Mouse (Mus musculus): ENCODE measurements around the gene Spata45. TPM values are rescaled to one million over a fixed set of nuclear protein-coding genes. Genes with fewer than 3 reads are reported as not detected.
A peak's percentile ranks its signal among the peaks of the same experiment; 100 is the strongest.

Gene Spata45
- polyA plus RNA-seq, 1 experiment from 2014 or later: not detected

- Histone ChIP-seq H3K36me3 (ENCODE audit: control insufficient read depth, insufficient read depth, low read length) (no peaks in the 10 kb centered on the region), H3K9ac (ENCODE audit: low read length) (no peak overlapping the region), H3K4me1 (ENCODE audit: control insufficient read depth, insufficient read depth, low read length) (no peaks in the 10 kb centered on the region), H3K4me2 (ENCODE audit: low read length) (no peak overlapping the region), H3K27ac (ENCODE audit: low read depth, low read length) (no peak overlapping the region), H3K4me3 (ENCODE audit: low read depth, low read length) (no peak overlapping the region), H3K9me3 (replicated peaks; ENCODE audit: control insufficient read depth, low read length) (no peaks in the 10 kb centered on the region), H3K27me3 (replicated peaks; ENCODE audit: control insufficient read depth, insufficient read depth, low read length) (no peaks in the 10 kb centered on the region)
- DNase-seq (ENCODE audit: low spot score) (no peak), ATAC-seq (no peak)
- 74% methylated on average over 8 of the region's 8 CpGs for WGBS
Measured at GRCm38 (mm10) chr1:191054870-191055532, 18.6 kb downstream of the Spata45 start.

GRCm38 (mm10) chr1:191055533-191055873, 19.1 kb downstream of the Spata45 start:
- no peak for ATAC-seq
- H3K36me3 ChIP-seq (ENCODE audit: control insufficient read depth, insufficient read depth, low read length): no peaks in the 10 kb centered on the region
- H3K27ac ChIP-seq (ENCODE audit: low read depth, low read length): no peak overlapping the region
- H3K4me1 ChIP-seq (ENCODE audit: control insufficient read depth, insufficient read depth, low read length): no peaks in the 10 kb centered on the region
- H3K9ac ChIP-seq (ENCODE audit: low read length): no peak overlapping the region
- no peaks in the 10 kb centered on the region for H3K27me3 ChIP-seq (replicated peaks; ENCODE audit: control insufficient read depth, insufficient read depth, low read length)
- no peak overlapping the region for H3K4me3 ChIP-seq (ENCODE audit: low read depth, low read length)
- no peak for DNase-seq (ENCODE audit: low spot score)
- H3K9me3 ChIP-seq (replicated peaks; ENCODE audit: control insufficient read depth, low read length): no peaks in the 10 kb centered on the region
- 58% methylated on average over 2 of the region's 2 CpGs for WGBS
- no peak overlapping the region for H3K4me2 ChIP-seq (ENCODE audit: low read length)

DNA sequence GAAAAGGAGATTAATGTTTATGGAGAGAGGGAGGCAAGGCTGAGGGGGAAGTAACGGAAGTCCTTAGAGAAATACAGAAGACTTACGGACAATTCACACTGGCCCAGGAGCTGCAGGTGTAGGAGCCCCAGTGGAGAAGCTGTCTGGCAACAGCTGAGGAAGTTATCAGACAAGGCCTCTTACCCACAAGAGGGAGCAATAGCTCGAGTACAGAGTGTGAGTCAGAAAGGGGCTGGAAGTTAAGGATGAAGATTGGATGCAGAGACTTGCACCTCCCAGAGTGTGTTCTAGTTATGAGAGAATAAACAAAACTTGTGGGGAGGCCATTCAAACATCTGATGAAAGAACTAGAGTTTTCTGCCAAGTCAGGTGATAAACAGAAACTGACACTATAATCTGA, 21.0 kb downstream of the Spata45 start:
- H3K9me3 ChIP-seq (replicated peaks; ENCODE audit: control insufficient read depth, low read length): no peaks in the 10 kb centered on the region
- H3K36me3 ChIP-seq (ENCODE audit: control insufficient read depth, insufficient read depth, low read length): no peaks in the 10 kb centered on the region
- H3K9ac ChIP-seq (ENCODE audit: low read length): no peak overlapping the region
- no peak overlapping the region for H3K4me3 ChIP-seq (ENCODE audit: low read depth, low read length)
- no peak for DNase-seq (ENCODE audit: low spot score)
- no peaks in the 10 kb centered on the region for H3K27me3 ChIP-seq (replicated peaks; ENCODE audit: control insufficient read depth, insufficient read depth, low read length)
- no peak overlapping the region for H3K27ac ChIP-seq (ENCODE audit: low read depth, low read length)
- H3K4me1 ChIP-seq (ENCODE audit: control insufficient read depth, insufficient read depth, low read length): no peaks in the 10 kb centered on the region
- WGBS: 68% methylated on average over 3 of the region's 3 CpGs
- no peak for ATAC-seq
- H3K4me2 ChIP-seq (ENCODE audit: low read length): no peak overlapping the region

GRCm38 (mm10) chr1:191062241-191062780, 25.9 kb downstream of the Spata45 start:
- Histone ChIP-seq H3K9ac (ENCODE audit: low read length) (peak overlapping the region; percentile 69), H3K4me2 (ENCODE audit: low read length) (peak overlapping the region; percentile 56), H3K4me3 (ENCODE audit: low read depth, low read length) (peak overlapping the region; percentile 74), H3K27ac (ENCODE audit: low read depth, low read length) (no peak overlapping the region), H3K27me3 (replicated peaks; ENCODE audit: control insufficient read depth, insufficient read depth, low read length) (no peaks in the 10 kb centered on the region), H3K36me3 (ENCODE audit: control insufficient read depth, insufficient read depth, low read length) (peaks cover 10% of the 10 kb centered on the region; the same call in 1 of the 2 replicates), H3K9me3 (replicated peaks; ENCODE audit: control insufficient read depth, low read length) (no peaks in the 10 kb centered on the region), H3K4me1 (ENCODE audit: control insufficient read depth, insufficient read depth, low read length) (peaks cover 9% of the 10 kb centered on the region; the same call in 1 of the 2 replicates)
- 7% methylated on average over 15 of the region's 15 CpGs for WGBS
- ATAC-seq: no peak; the same call in 1 of the 2 replicates
- no peak for DNase-seq (ENCODE audit: low spot score)

GRCm38 (mm10) chr1:191062781-191063485, 26.5 kb downstream of the Spata45 start, which contains the start of the genes Tatdn3 and Nsl1:
Gene Tatdn3, minus strand, starts transcription at chr1:191062932.
Gene Nsl1, plus strand, starts transcription at chr1:191063012.
- Histone ChIP-seq H3K27me3 (replicated peaks; ENCODE audit: control insufficient read depth, insufficient read depth, low read length) (no peaks in the 10 kb centered on the region), H3K4me2 (ENCODE audit: low read length) (peak within 1 kb of the TSS; percentile 79), H3K9ac (ENCODE audit: low read length) (peak within 1 kb of the TSS; percentile 71), H3K27ac (ENCODE audit: low read depth, low read length) (peak within 1 kb of the TSS; percentile 48; the same call in 1 of the 2 replicates), H3K9me3 (replicated peaks; ENCODE audit: control insufficient read depth, low read length) (no peaks in the 10 kb centered on the region), H3K36me3 (ENCODE audit: control insufficient read depth, insufficient read depth, low read length) (peaks cover 14% of the 10 kb centered on the region; the same call in 1 of the 2 replicates), H3K4me1 (ENCODE audit: control insufficient read depth, insufficient read depth, low read length) (peaks cover 9% of the 10 kb centered on the region; the same call in 1 of the 2 replicates), H3K4me3 (ENCODE audit: low read depth, low read length) (peak within 1 kb of the TSS; percentile 74)
- DNase-seq (ENCODE audit: low spot score): peak; percentile 91
- peak; percentile 96 for ATAC-seq
- WGBS: under 1% methylated on average over 56 of the region's 56 CpGs

DNA sequence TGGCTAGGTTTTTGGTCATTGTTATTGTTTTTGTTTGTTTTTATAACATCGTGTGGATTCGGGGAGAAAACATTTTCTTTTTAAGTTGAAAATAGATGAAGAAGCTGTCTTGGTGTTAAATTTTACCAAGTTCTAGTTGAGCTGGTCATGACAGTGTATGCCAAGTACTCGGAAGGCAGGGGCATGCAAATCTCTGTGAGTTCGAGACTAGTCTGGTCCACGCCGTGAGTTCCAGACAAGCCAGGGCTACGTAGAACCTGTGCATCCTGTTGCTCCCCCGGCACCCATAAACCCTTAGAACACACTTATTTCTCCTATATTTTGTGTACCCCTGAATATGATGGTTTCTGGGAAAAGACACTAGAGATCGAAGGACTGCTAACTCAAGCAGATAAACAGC, 27.3 kb downstream of the Spata45 start:
- ATAC-seq (no peak), DNase-seq (ENCODE audit: low spot score) (no peak)
- H3K4me2 ChIP-seq (ENCODE audit: low read length): peak overlapping the region; percentile 79
- H3K4me1 ChIP-seq (ENCODE audit: control insufficient read depth, insufficient read depth, low read length): peaks cover 9% of the 10 kb centered on the region; the same call in 1 of the 2 replicates
- no peak overlapping the region for H3K27ac ChIP-seq (ENCODE audit: low read depth, low read length)
- H3K9me3 ChIP-seq (replicated peaks; ENCODE audit: control insufficient read depth, low read length): no peaks in the 10 kb centered on the region
- peaks cover 21% of the 10 kb centered on the region; the same call in 1 of the 2 replicates for H3K36me3 ChIP-seq (ENCODE audit: control insufficient read depth, insufficient read depth, low read length)
- no peaks in the 10 kb centered on the region for H3K27me3 ChIP-seq (replicated peaks; ENCODE audit: control insufficient read depth, insufficient read depth, low read length)
- peak overlapping the region; percentile 71; the same call in 1 of the 2 replicates for H3K9ac ChIP-seq (ENCODE audit: low read length)
- H3K4me3 ChIP-seq (ENCODE audit: low read depth, low read length): peak overlapping the region; percentile 74
- WGBS: 65% methylated on average over 9 of the region's 9 CpGs

GRCm38 (mm10) chr1:191064535-191064934, 28.1 kb downstream of the Spata45 start:
- Histone ChIP-seq H3K27ac (ENCODE audit: low read depth, low read length) (no peak overlapping the region), H3K9me3 (replicated peaks; ENCODE audit: control insufficient read depth, low read length) (no peaks in the 10 kb centered on the region), H3K27me3 (replicated peaks; ENCODE audit: control insufficient read depth, insufficient read depth, low read length) (no peaks in the 10 kb centered on the region), H3K4me2 (ENCODE audit: low read length) (no peak overlapping the region), H3K9ac (ENCODE audit: low read length) (no peak overlapping the region), H3K4me3 (ENCODE audit: low read depth, low read length) (no peak overlapping the region), H3K4me1 (ENCODE audit: control insufficient read depth, insufficient read depth, low read length) (peaks cover 9% of the 10 kb centered on the region; the same call in 1 of the 2 replicates), H3K36me3 (ENCODE audit: control insufficient read depth, insufficient read depth, low read length) (peaks cover 27% of the 10 kb centered on the region; the same call in 1 of the 2 replicates)
- 94% methylated on average over 2 of the region's 2 CpGs for WGBS
- ATAC-seq (no peak), DNase-seq (ENCODE audit: low spot score) (no peak)

DNA sequence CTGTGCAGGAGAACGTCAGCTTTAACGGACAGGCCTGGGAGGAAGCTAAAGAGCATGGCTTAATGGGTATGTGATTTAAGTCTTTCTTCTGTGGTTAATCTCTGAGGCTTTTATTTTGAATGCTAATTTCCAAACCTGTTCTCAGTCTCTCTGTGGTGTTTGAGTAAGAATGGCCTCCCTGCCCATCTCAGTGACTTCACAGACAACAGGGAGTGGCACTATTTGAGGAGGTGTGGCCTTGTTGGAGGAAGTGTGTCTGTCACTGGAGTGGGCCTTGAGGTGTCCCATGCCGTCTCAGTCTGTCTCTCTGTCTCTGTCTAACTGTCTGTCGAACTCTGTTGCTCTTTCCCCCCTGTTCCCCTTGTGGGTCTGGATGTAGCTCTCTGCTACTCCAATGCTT, 28.7 kb downstream of the Spata45 start:
- Histone ChIP-seq H3K9me3 (replicated peaks; ENCODE audit: control insufficient read depth, low read length) (no peaks in the 10 kb centered on the region), H3K27me3 (replicated peaks; ENCODE audit: control insufficient read depth, insufficient read depth, low read length) (no peaks in the 10 kb centered on the region), H3K4me2 (ENCODE audit: low read length) (no peak overlapping the region), H3K4me1 (ENCODE audit: control insufficient read depth, insufficient read depth, low read length) (peaks cover 9% of the 10 kb centered on the region; the same call in 1 of the 2 replicates), H3K36me3 (ENCODE audit: control insufficient read depth, insufficient read depth, low read length) (peaks cover 34% of the 10 kb centered on the region; the same call in 1 of the 2 replicates), H3K27ac (ENCODE audit: low read depth, low read length) (no peak overlapping the region), H3K4me3 (ENCODE audit: low read depth, low read length) (no peak overlapping the region), H3K9ac (ENCODE audit: low read length) (no peak overlapping the region)
- ATAC-seq: no peak
- no peak for DNase-seq (ENCODE audit: low spot score)
- WGBS: 81% methylated on average over 4 of the region's 4 CpGs

All from forebrain, embryonic 14.5 days (tissue).